Mouse (Mus musculus): ENCODE data around the gene Dusp1.
A peak's percentile ranks its signal among the peaks of the same experiment; 100 is the strongest.

Gene Dusp1

DNA sequence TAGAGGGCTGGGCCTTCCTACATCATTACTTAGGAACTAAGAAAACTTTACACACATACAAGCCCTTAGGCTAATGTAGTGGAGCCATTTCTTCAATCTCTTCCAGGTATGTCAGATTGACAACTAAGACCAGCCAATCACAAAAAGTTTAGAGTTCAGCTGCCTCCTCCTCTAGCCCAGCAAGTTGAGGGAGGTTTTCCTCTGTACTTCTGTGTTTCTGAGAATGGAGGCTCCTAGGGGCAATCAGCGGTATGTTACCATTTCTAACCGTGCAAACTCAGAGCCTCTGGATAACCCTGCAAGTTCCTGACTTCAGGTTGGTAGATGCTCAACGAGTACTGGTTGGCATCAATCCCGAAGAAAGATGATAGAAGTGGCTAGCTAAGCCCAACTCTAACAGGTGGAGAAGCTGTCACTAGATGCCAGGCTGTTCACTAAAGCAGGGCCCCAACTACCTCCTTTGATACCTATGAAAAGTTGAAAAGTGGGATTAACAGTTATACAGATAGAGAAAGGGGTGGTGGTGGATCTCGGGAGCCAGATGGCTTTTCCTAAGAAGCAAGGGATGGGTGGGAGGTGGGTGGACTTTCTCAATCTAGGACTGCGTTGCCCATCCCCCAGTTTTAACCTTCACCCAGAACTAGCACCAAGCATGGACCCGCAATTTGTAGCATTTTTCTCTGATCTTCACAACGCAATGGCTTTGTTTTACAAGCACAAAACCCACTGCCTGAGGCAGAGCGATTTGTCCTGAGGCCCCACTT is 1.2 kb downstream of the Dusp1 start:
- DNase-seq (ENCODE audit: low spot score), result no peak

DNA sequence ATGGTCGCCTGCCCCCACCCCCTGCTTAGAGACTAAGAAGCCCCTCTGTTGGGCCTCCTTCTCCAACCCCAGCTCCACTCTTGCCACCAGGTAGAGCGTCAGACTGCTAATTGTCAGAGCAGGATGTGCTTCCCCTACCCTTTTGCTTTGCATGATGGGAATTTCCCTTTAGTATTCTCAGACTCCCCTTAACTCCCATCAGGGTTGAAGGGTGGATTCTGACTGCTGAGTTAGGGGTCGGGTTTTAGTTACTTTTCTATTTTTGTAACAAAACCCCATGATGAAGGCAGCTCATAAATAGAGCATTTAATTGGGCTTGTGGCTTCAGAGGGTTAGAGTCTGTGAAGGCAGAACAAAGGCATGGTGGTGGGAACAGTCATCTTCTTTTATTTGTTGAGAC is 8.9 kb downstream of the Dusp1 start:
- no peak for DNase-seq (ENCODE audit: low spot score)

GRCm38 (mm10) chr17:26551104-26551503 is 10.8 kb downstream of the Dusp1 start:
- no peak for DNase-seq (ENCODE audit: low spot score)

- no peak for DNase-seq (ENCODE audit: low spot score)
Measured at GRCm38 (mm10) chr17:26549148-26549809, 12.6 kb downstream of the Dusp1 start.

DNA sequence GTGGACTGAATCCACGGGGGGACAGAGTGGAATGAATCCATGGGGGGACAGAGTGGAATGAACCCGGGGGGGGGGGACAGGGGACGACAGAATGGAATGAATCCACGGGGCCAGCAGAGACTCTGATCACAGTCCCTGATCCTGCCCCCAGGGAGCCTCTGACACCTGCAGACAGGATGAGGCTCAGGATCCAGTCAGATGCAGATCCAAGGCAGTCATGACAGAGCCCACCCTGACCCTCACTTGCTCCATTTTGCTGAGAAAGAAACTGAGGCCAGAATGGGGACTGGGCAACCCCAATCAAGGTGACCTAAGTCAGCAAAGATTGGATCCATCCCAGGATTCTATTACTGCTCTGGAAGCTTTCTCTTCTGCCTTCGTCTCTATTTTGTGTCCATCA is 13.4 kb downstream of the Dusp1 start:
- no peak for DNase-seq (ENCODE audit: low spot score)

- no peak for DNase-seq (ENCODE audit: low spot score)
Measured at GRCm38 (mm10) chr17:26547771-26548170, 14.2 kb downstream of the Dusp1 start.

- no peak for DNase-seq (ENCODE audit: low spot score)
Measured at GRCm38 (mm10) chr17:26544319-26544963, 17.5 kb downstream of the Dusp1 start.

GRCm38 (mm10) chr17:26540083-26540482 is 21.8 kb downstream of the Dusp1 start:
- no peak for DNase-seq (ENCODE audit: low spot score)

DNA sequence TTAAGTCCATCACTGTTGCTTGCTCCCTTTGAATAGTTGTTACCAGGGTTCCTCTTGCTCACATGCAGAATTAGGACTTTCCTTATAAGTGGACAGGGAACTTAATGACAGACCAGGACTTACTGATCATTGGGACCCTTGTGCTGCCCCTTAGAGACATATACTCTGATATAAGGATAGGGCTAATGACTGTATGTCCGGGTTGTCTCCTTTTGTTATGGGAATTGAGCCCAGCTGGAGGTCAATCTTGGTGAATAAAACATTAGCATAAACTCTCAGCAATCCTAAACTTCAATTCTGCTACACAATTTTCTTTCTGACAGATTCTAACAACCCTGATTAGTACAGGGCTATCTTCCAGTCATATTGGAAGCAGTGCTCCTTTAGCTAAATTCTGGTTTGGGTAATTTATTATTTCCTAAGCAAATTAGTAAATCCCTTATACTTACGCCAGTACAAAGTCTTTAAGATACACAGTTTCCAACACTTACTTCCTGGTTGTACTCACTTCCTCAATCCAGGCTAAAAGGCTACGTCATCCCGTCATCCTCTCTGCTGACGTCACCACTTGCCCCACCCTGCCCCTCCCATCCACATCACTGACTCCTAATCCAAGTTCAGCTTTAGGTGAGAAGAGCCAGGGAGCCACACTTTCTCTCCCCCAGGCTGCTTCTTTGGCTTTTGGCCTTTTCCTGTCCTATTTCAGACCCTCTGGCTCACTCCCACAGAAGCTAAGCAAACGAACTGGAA is 24.0 kb downstream of the Dusp1 start:
- DNase-seq (ENCODE audit: low spot score), result peak; percentile 55

DNA sequence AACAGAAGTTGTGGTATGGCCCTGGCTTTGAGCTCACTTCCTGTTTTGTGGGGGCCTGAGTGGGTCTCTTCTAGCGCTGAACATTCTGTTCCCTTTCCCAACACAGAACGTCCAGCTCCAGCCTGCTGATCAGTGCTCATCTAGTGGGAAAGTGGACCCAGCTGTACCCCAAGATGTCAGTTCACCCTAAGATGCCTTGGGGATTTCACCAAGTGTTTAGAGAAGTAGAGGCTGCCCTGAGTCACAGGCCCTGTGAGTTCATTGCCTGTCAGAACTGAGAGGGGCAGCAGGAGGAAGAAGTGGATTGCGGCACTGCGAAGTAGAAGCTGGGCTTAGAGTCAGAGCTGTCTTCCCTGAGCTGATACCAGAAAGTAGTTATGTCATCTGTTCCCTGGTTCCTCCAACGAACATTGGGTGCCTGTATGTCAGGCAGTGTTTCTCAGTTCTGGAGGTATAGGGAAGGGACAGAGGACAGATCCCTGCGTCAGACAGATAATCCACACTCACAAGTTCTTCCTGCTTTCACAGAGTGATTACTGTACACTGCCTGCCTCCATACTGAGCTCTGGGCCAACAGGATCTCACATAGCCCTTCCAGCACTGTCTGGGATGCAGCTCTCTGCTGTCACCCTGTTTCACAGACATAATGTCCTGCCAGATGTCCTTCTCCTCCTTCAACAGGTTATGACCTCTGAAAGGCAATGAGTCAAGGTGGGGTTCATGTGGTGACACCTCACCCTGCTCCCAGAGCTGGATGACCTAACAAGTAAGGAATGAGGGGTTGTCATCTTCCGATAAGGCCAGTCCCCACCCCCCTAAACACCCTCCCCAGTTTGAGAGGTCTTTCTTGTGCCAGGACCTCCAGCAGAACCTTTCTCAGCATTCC is 26.4 kb downstream of the Dusp1 start:
- no peak for DNase-seq (ENCODE audit: low spot score)

DNA sequence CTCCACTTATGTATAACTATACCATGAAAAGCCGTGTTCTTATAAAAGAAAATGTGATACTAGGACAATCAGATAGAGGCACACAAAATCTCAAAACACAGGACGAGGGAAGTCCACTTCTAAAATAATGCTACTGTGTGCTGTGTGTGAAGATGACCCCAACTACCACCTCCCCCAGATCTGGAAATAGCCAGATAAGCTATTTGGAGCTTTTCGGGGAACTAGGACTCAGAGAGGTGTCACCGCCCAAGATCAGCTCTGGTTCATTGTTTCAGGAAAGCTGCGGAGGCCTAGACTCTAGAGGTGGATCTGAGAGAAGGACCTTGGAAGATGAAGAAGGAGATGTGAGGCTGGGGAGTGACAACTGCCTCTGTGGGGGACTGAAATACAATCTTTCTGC is 27.2 kb downstream of the Dusp1 start:
- DNase-seq (ENCODE audit: low spot score), result no peak

DNA sequence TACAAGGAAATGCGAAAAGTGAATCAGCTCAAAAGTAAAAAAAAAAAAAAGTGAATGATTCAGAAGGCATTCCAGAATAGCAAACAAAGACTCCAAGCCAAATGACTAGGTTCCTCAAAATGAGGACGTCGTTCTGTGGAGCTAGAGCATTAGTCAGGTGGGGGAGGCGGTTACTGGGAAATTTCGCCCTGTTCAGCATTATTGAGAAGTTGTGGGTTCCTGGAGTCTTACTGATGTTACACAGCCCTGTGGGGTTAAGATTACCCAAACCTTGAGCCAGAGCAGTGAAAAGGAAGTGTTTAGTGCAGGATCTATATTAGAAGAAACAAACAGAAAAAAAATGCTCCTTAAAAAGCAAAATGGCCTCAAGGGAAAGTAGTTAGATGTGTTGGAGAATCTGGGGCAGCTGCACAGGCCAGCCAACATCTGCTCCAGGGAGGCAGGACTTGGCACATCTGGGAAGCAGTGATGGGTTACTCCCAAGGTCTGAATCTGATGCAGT is 28.0 kb downstream of the Dusp1 start:
- no peak for DNase-seq (ENCODE audit: low spot score)

DNA sequence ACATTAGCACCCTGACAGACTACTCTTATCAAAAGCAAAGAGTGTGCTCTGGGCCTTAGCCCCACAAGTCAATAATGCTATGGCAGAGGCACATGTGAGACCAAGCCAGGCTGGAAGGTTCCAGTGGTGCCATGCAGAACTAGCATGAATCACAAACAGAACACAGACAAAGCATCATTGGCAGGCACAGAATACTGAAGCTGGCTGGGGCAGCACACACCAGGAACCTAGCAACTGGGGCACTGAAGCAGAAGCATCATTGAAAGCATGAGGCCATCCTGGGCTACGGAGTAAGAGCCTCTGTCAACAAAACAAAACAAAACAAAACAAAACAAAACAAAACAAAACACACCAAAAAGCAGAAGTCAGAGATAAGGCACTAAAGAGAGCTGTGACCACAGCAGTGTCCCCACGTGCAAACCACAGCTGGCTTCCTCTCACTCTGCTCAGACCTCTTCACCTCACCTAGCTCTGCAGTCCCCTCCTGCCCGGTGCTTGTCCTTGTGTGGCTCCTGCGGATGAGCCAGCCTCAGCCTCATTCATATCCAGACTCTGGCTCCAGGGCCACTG is 29.4 kb downstream of the Dusp1 start:
- no peak for DNase-seq (ENCODE audit: low spot score)

GRCm38 (mm10) chr17:26531395-26532027 is 30.4 kb downstream of the Dusp1 start:
- DNase-seq (ENCODE audit: low spot score), result no peak

DNA sequence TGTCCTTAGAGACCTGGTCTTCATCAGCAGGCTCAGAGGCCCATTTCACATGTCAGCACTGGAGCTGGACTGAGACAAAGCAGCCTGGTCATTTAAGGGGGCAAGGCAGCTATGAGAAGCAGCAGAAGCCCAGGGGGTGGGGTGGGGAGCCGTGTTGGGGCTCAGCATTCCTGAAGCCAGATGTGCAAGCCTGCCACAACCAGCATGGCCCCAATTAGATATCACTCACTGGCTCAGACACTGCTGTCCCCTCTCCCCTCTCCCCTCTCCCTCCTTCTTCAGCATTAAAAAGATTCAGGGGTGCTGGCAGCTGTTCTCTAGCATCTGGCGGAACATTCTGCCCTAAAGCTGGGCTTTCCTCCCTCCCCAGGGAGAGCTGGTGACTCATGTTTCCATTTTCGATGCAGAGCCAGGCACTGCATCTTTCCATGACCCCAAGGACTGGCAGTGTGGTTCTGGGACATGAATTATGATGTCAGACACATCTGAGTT is 31.3 kb downstream of the Dusp1 start:
- DNase-seq (ENCODE audit: low spot score), result no peak

GRCm38 (mm10) chr17:26529791-26530241 is 32.1 kb downstream of the Dusp1 start:
- no peak for DNase-seq (ENCODE audit: low spot score)

- DNase-seq (ENCODE audit: low spot score), result no peak
Measured at GRCm38 (mm10) chr17:26528751-26529150, 33.2 kb downstream of the Dusp1 start.

DNA sequence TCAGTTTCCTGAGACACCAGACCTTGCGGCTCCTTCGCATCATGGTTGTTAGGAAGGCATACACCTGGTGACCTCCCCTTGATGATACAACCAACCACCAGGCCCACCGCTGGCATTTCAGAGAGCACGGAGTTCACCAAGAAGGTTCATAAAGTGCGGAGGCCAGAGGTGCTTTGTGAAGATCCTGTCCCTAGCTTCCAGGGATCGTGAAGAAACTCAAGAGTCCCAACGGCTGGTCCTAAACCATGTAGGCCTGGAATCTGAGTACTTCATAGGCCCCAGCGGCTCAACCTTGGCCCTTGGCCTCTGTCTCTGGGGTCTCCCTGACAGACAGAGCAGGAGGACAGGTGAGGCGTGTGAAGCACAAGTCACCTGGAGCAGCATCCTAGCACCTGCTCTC is 34.6 kb downstream of the Dusp1 start:
- no peak for DNase-seq (ENCODE audit: low spot score)

GRCm38 (mm10) chr17:26525316-26525715 is 36.6 kb downstream of the Dusp1 start:
- DNase-seq (ENCODE audit: low spot score), result no peak

DNA sequence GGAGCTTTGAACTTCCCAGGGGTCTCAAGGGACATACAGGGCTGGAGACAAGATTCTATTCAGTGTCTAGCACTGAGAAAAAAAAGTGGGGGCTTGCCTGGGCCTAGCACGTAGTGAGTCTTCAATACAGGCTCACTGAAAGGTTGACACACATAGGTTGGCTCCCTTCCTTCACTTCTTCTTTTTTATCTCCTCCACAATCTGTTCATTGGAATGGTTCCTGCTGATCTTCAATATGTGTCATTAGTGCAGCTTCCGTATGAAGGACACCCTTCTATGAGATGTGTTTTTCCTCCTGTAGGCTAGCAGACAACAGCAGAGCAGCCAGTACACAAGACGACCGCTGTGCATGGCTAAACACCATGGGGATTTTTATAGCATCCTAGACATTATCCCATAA is 37.1 kb downstream of the Dusp1 start:
- DNase-seq (ENCODE audit: low spot score), result no peak
